Mouse (Mus musculus) C2C12 (cell line): Measurements from ENCODE around the gene Tbc1d19.

Source experiments
- CEBPB ChIP-seq: IDR thresholded peaks from one replicate; pipeline ENCODE4 v1.6.1; 2011; ENCODE audit warnings: low read depth, mild to moderate bottlenecking, control low read depth, moderate library complexity
- CTCF ChIP-seq: IDR thresholded peaks from one replicate; pipeline ENCODE4 v1.5.1; 2011; ENCODE audit not compliant: control insufficient read depth, insufficient read depth, insufficient read length
- MAX ChIP-seq: IDR thresholded peaks from one replicate; pipeline ENCODE4 v1.6.1; 2011; ENCODE audit warnings: mild to moderate bottlenecking, control low read depth
- MYOD1 ChIP-seq: IDR thresholded peaks from one replicate; pipeline ENCODE4 v1.6.1; 2011; ENCODE audit warnings: low read depth; ENCODE audit not compliant: control insufficient read depth, insufficient read length
- MYOG ChIP-seq: IDR thresholded peaks from one replicate; pipeline ENCODE4 v1.6.1; 2011; ENCODE audit not compliant: control insufficient read depth, insufficient read length; ENCODE audit errors: extremely low read depth
- USF1 ChIP-seq: IDR thresholded peaks from one replicate; pipeline ENCODE4 v1.6.1; 2011; ENCODE audit warnings: low read depth, mild to moderate bottlenecking, control low read depth, moderate library complexity

GRCm38 (mm10) chr5:53856011-53856410, 46.6 kb downstream of the Tbc1d19 start:
- TF ChIP-seq USF1, result no peak
- TF ChIP-seq CTCF, result no peak
- no peak for TF ChIP-seq CEBPB
- TF ChIP-seq MAX, result no peak
- no peak for TF ChIP-seq MYOD1
- no peak for TF ChIP-seq MYOG
